Mouse (Mus musculus) liver, adult 2 months (tissue): ENCODE data around the gene Ppp1r1b. TPM values are rescaled to one million over a fixed set of nuclear protein-coding genes. Genes with fewer than 3 reads are reported as not detected.

ENCODE experiments used
- DNase-seq: peaks from one replicate; pipeline ENCODE4 v3.0.0-alpha.2; 2011; ENCODE audit warnings: low read depth, low spot score; ENCODE audit errors: extremely low read depth
- H3K27ac ChIP-seq: fragments of 200-500 bp; replicated peaks from 2 replicates; pipeline ENCODE4 v1.5.1; 2012; ENCODE audit warnings: low read depth, mild to moderate bottlenecking, control low read depth, inconsistent platforms, low read length; ENCODE audit not compliant: insufficient read depth
- H3K27me3 ChIP-seq: fragments of 200-500 bp; 2 replicates; pipeline ENCODE4 v1.6.1; 2012; ENCODE audit warnings: mild to moderate bottlenecking, moderate library complexity, low read length, inconsistent platforms; ENCODE audit not compliant: control insufficient read depth, insufficient read depth
- H3K36me3 ChIP-seq: fragments of 200-500 bp; 2 replicates; pipeline ENCODE4 v1.6.1; 2012; ENCODE audit warnings: low read length, inconsistent platforms; ENCODE audit not compliant: control insufficient read depth, insufficient read depth
- H3K4me1 ChIP-seq: fragments of 200-500 bp; 2 replicates; pipeline ENCODE4 v1.6.1; 2011; ENCODE audit warnings: low read length; ENCODE audit not compliant: control insufficient read depth, insufficient read depth
- H3K4me3 ChIP-seq: fragments of 200-500 bp; 2 replicates; pipeline ENCODE4 v1.5.1; 2011; ENCODE audit warnings: low read depth, mild to moderate bottlenecking, control low read depth, low read length, moderate library complexity; ENCODE audit not compliant: insufficient read depth
- H3K79me2 ChIP-seq: fragments of 200-500 bp; 2 replicates; pipeline ENCODE4 v1.6.1; 2012; ENCODE audit warnings: inconsistent platforms, mild to moderate bottlenecking, low read length, moderate library complexity; ENCODE audit not compliant: control insufficient read depth, insufficient read depth
- H3K9ac ChIP-seq: fragments of 200-500 bp; 2 replicates; pipeline ENCODE4 v1.6.1; 2012; ENCODE audit warnings: low read depth, mild to moderate bottlenecking, control low read depth, inconsistent platforms, low read length
- CTCF ChIP-seq: fragments of 200-500 bp; IDR thresholded peaks from 2 replicates; pipeline ENCODE4 v1.5.1; 2011; ENCODE audit warnings: low read depth, low read length, control low read depth
- POLR2A ChIP-seq: fragments of 200-500 bp; IDR thresholded peaks from 2 replicates; pipeline ENCODE4 v1.6.1; 2011; ENCODE audit warnings: low read length, control low read depth; ENCODE audit not compliant: insufficient read depth; ENCODE audit errors: extremely low read depth
- WGBS: fragments of 180-500 bp; shearing (Covaris S2); methylation state at CpG from one replicate; pipeline ENCODE4 v1.1.7; 2018; 5-methylcytosine and 5-hydroxymethylcytosine counted together
- polyA plus RNA-seq: library from polyadenylated mRNA; depleted of rRNA; stranded (reverse); fragments of >200 nt; gene quantifications from 2 replicates; pipeline ENCODE4 v1.2.3, GENCODE M21; 2012
- total RNA-seq: library from RNA; depleted of rRNA; stranded (reverse); fragments of >200 nt; gene quantifications from 2 replicates; pipeline ENCODE4 v1.2.3, GENCODE M21; 2014

Gene Ppp1r1b
- total and polyA plus RNA-seq, 2 experiments = 0.55 to 4.3 TPM

- H3K4me1 ChIP-seq = peaks cover 27% of the 10 kb centered on the region
- no peak for TF ChIP-seq POLR2A
- no peak for TF ChIP-seq CTCF
- H3K9ac ChIP-seq = no peak overlapping the region
Measured at GRCm38 (mm10) chr11:98360866-98361521, 12.8 kb downstream of the Ppp1r1b start.

GRCm38 (mm10) chr11:98363817-98364216 lies 15.6 kb downstream of the Ppp1r1b start:
- 59% methylated on average over 5 of the region's 5 CpGs for WGBS
- peaks cover 10% of the 10 kb centered on the region for H3K4me1 ChIP-seq
- DNase-seq = peak; percentile 56
- TF ChIP-seq CTCF (no peak), POLR2A (no peak)
- H3K27ac ChIP-seq = no peak overlapping the region
- H3K4me3 ChIP-seq = no peak overlapping the region
- no peaks in the 10 kb centered on the region for H3K27me3 ChIP-seq
- peaks cover 41% of the 10 kb centered on the region; the same call in 1 of the 2 replicates for H3K79me2 ChIP-seq
- H3K36me3 ChIP-seq = no peaks in the 10 kb centered on the region
- no peak overlapping the region for H3K9ac ChIP-seq

More at GRCm38 (mm10) chr11:98360866-98361521, 12.8 kb downstream of the Ppp1r1b start:
- H3K79me2 ChIP-seq = peaks cover 37% of the 10 kb centered on the region; the same call in 1 of the 2 replicates
- H3K4me3 ChIP-seq = no peak overlapping the region
- 81% methylated on average over 9 of the region's 9 CpGs for WGBS
- no peaks in the 10 kb centered on the region for H3K27me3 ChIP-seq
- DNase-seq = peak; percentile 27
- H3K36me3 ChIP-seq = no peaks in the 10 kb centered on the region
- H3K27ac ChIP-seq = peak overlapping the region; percentile 46

GRCm38 (mm10) chr11:98364410-98364809 lies 16.2 kb downstream of the Ppp1r1b start:
- H3K36me3 ChIP-seq = no peaks in the 10 kb centered on the region
- H3K4me3 ChIP-seq = no peak overlapping the region
- H3K27ac ChIP-seq = no peak overlapping the region
- 82% methylated on average over 5 of the region's 5 CpGs for WGBS
- peaks cover 35% of the 10 kb centered on the region; the same call in 1 of the 2 replicates for H3K79me2 ChIP-seq
- H3K27me3 ChIP-seq = no peaks in the 10 kb centered on the region
- no peak for TF ChIP-seq CTCF
- no peak for DNase-seq
- no peak overlapping the region for H3K9ac ChIP-seq
- peaks cover 5% of the 10 kb centered on the region; the same call in 1 of the 2 replicates for H3K4me1 ChIP-seq

GRCm38 (mm10) chr11:98366290-98366689 lies 18.1 kb downstream of the Ppp1r1b start:
- no peak for TF ChIP-seq POLR2A
- no peak for TF ChIP-seq CTCF
- WGBS = 69% methylated on average over 10 of the region's 10 CpGs
- no peak for DNase-seq
- no peaks in the 10 kb centered on the region for H3K27me3 ChIP-seq
- peaks cover 20% of the 10 kb centered on the region; the same call in 1 of the 2 replicates for H3K79me2 ChIP-seq
- no peaks in the 10 kb centered on the region for H3K36me3 ChIP-seq
- no peak overlapping the region for H3K4me3 ChIP-seq
- H3K4me1 ChIP-seq = peaks cover 3% of the 10 kb centered on the region; the same call in 1 of the 2 replicates
- H3K9ac ChIP-seq = no peak overlapping the region
- no peak overlapping the region for H3K27ac ChIP-seq

GRCm38 (mm10) chr11:98367171-98367862 lies 19.1 kb downstream of the Ppp1r1b start:
- Histone ChIP-seq H3K36me3 (no peaks in the 10 kb centered on the region), H3K4me1 (peaks cover 3% of the 10 kb centered on the region; the same call in 1 of the 2 replicates), H3K79me2 (peaks cover 13% of the 10 kb centered on the region; the same call in 1 of the 2 replicates), H3K9ac (no peak overlapping the region), H3K27me3 (no peaks in the 10 kb centered on the region), H3K4me3 (no peak overlapping the region), H3K27ac (no peak overlapping the region)
- WGBS = 88% methylated on average over 10 of the region's 10 CpGs
- DNase-seq = no peak
- TF ChIP-seq POLR2A (no peak), CTCF (no peak)

GRCm38 (mm10) chr11:98367863-98368186 lies 19.6 kb downstream of the Ppp1r1b start:
- H3K27me3 ChIP-seq = no peaks in the 10 kb centered on the region
- no peak overlapping the region for H3K27ac ChIP-seq
- 86% methylated on average over 7 of the region's 7 CpGs for WGBS

More at GRCm38 (mm10) chr11:98367863-98368186, 19.6 kb downstream of the Ppp1r1b start:
- no peak overlapping the region for H3K4me3 ChIP-seq
- DNase-seq = no peak
- H3K36me3 ChIP-seq = no peaks in the 10 kb centered on the region
- H3K79me2 ChIP-seq = peaks cover 9% of the 10 kb centered on the region; the same call in 1 of the 2 replicates
- H3K4me1 ChIP-seq = peaks cover 3% of the 10 kb centered on the region; the same call in 1 of the 2 replicates
- TF ChIP-seq POLR2A = no peak
- TF ChIP-seq CTCF = no peak
- no peak overlapping the region for H3K9ac ChIP-seq
